Mouse (Mus musculus) lung, postnatal 0 days (tissue): ENCODE data around the gene Mecr.

ENCODE experiments used
- CTCF ChIP-seq: IDR thresholded peaks from 2 replicates; pipeline ENCODE4 v1.5.1; 2016; ENCODE audit warnings: antibody characterized with exemption, mild to moderate bottlenecking
- EP300 ChIP-seq: IDR thresholded peaks from 2 replicates; pipeline ENCODE4 v1.6.1; 2016; ENCODE audit warnings: antibody characterized with exemption, mild to moderate bottlenecking, control low read depth

DNA sequence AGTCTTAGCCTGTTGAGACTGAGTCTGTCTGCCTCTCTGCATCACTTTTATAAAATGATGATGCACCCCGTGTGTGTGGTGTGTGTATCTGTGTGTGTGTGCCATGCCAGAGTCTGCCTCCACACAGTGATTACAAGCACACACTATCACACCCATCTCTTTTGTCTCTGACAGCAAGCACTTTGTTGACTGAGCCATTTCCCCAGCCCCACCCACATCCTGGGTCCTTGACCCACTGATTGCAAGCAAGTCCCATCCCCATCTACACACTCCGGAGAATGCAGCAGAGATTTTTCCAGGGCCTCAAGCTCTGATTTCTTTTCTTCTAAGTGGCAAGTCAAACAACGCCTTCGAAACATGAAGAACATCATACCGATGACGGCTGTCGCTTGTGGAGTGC lies 29.5 kb upstream of the Mecr start:
- TF ChIP-seq CTCF = no peak
- TF ChIP-seq EP300 = no peak
